Mouse (Mus musculus): ENCODE measurements at regions not wholly inside any gene's neighbourhood (a gene's known extent, or its start where the extent isn't known, plus 50 kb on each side); places are given as distances from the start of the nearest gene placed in this dataset.

DNA sequence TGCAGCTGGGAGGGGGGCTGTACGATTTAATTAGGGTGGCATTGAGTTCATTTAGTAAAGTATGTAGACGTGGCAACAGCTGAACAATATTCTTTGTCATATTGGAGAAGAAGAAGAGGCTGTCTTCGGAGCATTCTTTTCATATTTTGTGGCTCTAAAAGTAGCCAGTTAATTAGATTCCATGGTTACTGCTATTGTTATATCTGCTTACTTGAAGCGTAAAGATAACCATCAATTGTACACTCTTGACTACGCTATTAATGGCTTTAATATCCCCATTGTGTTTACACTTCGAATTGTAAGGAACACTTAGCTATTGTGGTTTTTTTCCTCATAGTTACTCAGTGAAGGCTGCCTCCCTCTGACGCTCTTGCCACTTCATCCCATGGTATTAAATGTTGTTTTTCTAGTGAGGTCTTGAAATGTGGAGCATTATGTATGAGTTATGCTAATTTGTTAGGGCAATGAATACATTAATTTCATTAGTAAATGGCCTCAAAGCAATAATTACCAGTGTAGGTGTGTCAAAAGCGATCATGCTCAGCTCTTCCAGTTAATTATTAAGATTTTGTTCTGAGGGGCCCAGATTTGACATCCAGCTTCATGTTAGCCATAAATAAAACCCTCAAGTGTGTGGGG is 415.0 kb downstream of the Lmo4 start:
- DNase-seq, result no peak

DNA sequence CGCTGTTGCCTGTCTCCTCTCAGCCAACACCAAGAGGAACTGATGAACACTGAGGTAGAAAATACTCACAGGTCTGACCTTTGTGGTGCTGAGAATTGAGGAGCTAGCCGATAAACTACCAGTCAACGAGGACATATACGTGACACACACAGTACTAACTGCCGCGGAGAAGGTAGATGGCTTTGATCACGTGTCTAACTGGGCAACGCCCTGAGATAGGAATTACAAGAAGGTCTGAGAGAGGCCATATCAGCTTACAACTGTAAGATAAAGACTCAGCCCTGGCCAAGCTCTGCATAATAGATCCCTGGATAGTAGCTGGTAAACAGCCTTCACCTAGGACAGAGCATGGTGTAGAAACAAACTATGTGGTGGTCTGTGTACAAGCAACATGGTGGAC is 418.1 kb downstream of the Lmo4 start:
- DNase-seq, result no peak

DNA sequence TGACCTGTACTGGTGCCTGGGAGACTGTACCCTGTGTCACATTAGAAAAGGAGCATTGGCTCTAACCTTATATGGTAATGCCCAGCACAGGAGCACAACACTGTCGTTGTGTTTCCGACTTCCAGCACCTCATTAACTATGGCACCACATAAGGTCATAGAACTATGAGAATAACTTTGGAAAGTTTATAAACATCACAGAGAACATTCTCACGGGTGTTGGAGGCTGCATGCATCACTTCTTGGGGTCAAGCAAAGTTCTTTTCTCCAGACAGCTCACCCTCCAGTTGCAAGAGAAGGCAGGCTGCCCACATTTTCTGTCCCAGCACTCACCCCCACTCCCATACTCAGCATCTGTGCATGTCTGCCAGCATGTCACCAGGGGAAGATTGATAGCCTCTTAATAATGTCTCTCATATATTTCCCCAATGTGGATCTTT is 420.6 kb downstream of the Lmo4 start:
- no peak for DNase-seq

DNA sequence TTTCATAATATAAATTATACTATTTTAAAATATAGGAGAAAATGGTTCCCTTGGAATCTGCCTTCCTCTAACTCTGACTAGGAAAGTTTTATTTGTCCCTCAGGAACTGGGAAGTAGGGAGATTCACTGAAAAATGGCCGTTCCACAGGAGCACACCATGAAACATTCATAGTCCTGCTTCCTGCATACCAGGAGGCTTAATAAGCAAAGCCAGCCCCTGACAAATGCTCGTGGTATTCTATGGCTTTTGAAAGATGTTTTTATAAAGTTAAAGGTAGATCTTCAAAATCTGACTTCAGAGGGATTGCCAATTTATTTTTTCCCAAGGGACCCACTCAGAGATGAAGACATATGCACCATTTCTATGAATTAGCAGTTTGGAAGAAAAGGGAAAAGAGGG is 426.9 kb downstream of the Lmo4 start:
- no peak for DNase-seq

DNA sequence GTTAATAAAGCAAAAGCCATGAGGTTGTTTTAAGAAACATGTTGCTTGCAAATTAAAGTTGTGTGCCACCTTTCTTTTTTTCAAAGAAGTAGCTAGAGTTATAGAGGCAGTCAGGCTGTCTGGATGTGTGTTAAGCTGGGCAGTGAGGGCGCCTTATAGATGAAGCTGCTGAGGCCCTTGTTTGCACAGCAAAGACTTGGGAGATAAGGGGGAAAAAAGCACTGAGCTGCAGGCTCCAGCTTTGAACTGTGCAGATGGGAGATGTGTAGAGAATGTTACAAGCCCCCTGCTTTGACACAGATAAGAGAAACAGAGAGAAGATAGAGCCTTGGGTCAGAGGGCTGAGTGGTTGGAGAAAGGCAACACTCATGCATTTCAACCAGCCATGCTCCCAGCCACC is 445.7 kb downstream of the Lmo4 start:
- DNase-seq, result no peak

GRCm38 (mm10) chr3:143753197-143753596 is 451.8 kb downstream of the Lmo4 start:
- DNase-seq, result no peak

GRCm38 (mm10) chr3:143752660-143753059 is 452.4 kb downstream of the Lmo4 start:
- no peak for DNase-seq

GRCm38 (mm10) chr3:143750128-143750527 is 454.9 kb downstream of the Lmo4 start:
- no peak for DNase-seq

- DNase-seq, result no peak
These were observed 461.4 kb downstream of the Lmo4 start for GRCm38 (mm10) chr3:143743649-143744048.

- DNase-seq, result peak; percentile 9 to 31
These were observed 462.0 kb downstream of the Lmo4 start for GRCm38 (mm10) chr3:143742786-143743571.

DNA sequence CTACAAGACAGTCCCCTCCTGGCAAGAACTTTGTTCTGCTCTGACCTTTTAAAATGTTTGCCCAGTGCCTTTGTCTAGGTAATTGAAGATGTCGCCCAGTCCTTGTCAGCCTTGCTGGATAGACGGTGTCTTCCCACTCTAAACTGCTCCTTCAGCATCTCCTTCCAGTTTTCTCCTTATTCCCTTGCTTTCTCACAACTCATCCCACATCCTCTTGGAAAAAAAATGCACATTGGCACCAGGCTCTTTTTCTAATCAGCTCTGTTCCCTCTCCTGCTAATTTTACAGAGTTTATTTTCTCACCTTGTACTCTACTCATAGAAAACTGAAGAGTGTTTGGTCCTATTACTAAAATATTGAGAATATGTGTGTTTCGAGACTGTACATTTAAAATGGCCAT is 466.3 kb downstream of the Lmo4 start:
- DNase-seq, result no peak

DNA sequence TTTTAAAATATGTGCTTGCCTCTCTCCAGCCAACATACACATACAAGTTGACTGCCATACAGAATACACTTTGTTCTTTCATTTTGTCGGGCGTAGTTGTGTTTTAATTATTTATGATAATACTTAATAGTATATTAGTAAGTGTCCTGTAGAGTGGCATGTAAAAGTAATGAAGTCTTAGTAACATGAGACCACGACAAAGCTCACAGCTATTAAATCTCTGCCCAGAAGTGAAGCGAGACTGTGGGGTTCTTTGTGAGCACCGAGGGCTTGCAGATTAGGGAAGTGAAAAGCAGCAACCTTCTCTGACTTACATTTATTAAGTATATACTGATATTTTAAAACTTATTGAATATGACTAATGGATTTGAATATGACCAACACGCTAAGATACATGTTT is 467.2 kb downstream of the Lmo4 start:
- no peak for DNase-seq

GRCm38 (mm10) chr3:143736651-143737398 is 468.2 kb downstream of the Lmo4 start:
- DNase-seq, result no peak

DNA sequence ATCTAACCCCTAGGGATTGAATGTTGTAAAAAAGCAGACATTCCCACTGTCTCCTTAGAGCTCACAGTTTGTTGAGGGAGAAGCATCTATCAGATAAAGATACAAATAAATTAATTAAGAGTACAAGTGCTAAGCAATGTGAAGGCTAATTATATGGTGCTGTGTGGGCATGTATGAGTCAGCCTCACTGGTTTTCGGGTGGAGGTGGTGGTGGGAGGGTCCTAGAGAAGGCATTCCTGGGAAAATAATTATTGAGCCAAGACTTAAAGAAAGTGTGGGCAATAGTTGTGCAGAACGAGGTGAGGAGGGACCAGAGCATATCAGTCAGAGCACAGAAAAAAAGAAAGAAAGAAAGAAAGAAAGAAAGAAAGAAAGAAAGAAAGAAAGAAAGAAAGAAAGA is 470.2 kb downstream of the Lmo4 start:
- no peak for DNase-seq

GRCm38 (mm10) chr3:143732966-143733725 is 471.9 kb downstream of the Lmo4 start:
- no peak for DNase-seq

GRCm38 (mm10) chr3:143729473-143730076 is 475.4 kb downstream of the Lmo4 start:
- DNase-seq, result no peak

GRCm38 (mm10) chr3:143722571-143722970 is 482.4 kb downstream of the Lmo4 start:
- DNase-seq, result no peak

- no peak for DNase-seq
These were observed 482.9 kb downstream of the Lmo4 start for GRCm38 (mm10) chr3:143722082-143722481.

DNA sequence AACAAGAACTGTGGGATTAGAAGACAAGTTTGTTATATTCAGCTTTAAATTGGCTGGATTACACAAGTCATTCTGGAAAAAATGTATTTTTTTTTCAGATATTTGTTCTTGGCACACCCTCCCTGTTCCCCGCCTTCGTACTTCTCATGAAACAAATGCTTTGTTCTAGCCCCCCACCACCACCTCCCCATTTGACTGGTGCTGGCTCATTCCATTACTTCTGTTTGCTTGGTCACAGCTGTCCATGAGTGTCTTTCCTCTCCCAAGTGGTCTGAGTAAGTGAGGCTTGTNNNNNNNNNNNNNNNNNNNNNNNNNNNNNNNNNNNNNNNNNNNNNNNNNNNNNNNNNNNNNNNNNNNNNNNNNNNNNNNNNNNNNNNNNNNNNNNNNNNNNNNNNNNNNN is 491.8 kb downstream of the Lmo4 start:
- no peak for DNase-seq

- no peak for DNase-seq
These were observed 494.1 kb downstream of the Lmo4 start for GRCm38 (mm10) chr3:143710805-143711469.

DNA sequence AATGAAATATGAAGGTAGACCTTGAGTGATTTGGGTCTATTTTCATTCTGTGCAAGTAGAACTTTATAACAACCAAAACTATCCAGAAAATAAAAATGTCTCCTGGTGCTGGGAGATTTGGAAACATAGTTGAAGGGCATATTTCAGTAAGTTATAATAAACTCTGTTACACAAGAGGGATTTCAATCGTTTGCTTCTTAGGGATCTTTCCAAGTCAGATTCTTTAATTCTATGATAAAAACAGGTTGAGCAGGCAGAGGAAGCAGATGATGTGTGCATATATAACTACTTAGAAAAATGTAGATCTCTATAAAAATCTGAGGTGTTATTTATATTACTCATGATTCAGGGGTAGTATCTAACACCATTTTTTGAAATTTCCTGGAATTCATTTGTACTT is 498.3 kb downstream of the Lmo4 start:
- DNase-seq, result no peak

DNA sequence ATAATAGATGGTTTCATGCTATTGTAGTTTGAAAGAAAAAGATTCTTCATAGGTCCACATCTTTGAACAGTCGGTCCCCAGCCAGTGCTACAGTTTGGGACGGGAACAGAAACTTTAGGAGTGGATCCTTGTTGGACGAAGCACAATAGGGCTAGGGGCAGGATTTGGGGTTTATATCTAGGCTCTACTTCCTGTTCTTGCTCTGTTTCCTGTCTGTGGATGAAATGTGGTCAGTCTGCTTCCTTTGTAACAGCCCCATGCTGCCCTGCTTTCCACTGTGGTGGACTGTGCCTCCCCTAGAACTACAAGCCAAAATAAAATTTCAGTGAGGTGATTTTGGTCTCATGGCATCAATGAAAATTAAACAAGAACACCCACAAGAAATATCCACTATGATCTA is 510.2 kb downstream of the Lmo4 start:
- no peak for DNase-seq
